Mouse (Mus musculus) brain, embryonic 14.5 days (tissue): ENCODE measurements around the gene Tspan14. TPM values are rescaled to one million over a fixed set of nuclear protein-coding genes. Genes with fewer than 3 reads are reported as not detected.

Experiments
- DNase-seq: peaks from one replicate; pipeline ENCODE4 v3.0.0-alpha.2; 2011; ENCODE audit warnings: low read depth
- CTCF ChIP-seq: fragments of 200-500 bp; IDR thresholded peaks from 2 replicates; pipeline ENCODE4 v1.5.1; 2012; ENCODE audit warnings: inconsistent platforms, mild to moderate bottlenecking, moderate library complexity, borderline replicate concordance; ENCODE audit not compliant: insufficient read depth, insufficient read length; ENCODE audit errors: extremely low read depth
- POLR2A ChIP-seq: fragments of 200-500 bp; IDR thresholded peaks from 2 replicates; pipeline ENCODE4 v1.6.1; 2012; ENCODE audit warnings: mild to moderate bottlenecking, inconsistent platforms, borderline replicate concordance; ENCODE audit not compliant: poor library complexity, insufficient read depth, insufficient read length, severe bottlenecking; ENCODE audit errors: extremely low read depth
- polyA plus RNA-seq: library from polyadenylated mRNA; depleted of rRNA; stranded (reverse); fragments of >200 nt; gene quantifications from 2 replicates; pipeline ENCODE4 v1.2.3, GENCODE M21; 2012

Tspan14 gene
- polyA plus RNA-seq, 1 experiment: 87.7 TPM

- TF ChIP-seq CTCF: no peak
- TF ChIP-seq POLR2A: no peak
- DNase-seq: no peak
Measured at GRCm38 (mm10) chr14:40948522-40948921, 18.1 kb downstream of the Tspan14 start.

DNA sequence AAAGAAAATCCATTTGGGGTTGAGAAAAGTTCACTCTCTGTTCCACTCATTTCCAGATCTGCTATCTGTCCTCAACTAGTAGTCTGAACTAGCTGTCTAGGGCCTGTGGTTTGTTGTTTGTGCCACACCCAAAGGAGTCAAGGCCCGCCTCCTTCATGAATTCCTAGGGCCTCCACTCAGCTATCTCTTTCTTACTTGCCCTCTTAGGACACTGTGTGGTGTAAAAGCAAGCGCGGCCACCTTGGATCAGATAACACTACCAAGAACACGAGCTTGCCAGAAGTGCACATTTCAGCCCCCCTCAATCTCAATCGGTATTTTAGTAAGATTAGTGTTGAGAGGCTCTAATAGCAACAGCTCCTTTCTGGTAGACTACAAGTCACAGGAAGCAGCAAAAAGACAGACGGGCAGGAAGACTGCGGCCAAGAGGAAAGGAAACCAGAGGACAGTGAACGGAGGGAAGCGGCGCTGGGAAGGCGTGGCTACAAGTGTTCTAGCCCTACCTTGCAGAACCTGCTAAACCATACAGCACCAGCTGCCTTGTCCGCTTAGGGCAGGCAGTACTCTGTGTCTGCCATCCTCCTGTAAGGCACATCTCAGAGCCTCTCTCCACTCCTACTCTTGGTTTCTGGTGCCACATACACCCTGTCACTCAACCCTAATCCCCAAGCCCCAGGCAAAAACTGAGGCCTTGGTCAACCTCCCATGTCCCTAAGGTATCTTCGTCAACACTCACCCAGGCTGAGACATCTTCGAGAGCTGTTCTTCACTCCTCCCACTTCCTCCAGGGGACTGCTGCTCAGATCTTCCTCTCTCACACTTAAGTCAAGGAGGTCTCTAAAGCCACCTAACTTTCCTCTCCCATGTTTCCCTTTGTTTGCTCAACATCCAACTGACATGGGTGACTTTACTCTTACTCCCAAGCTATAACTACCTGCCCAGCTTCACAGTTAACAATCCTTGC, 18.9 kb downstream of the Tspan14 start:
- no peak for TF ChIP-seq CTCF
- no peak for TF ChIP-seq POLR2A
- no peak for DNase-seq

DNA sequence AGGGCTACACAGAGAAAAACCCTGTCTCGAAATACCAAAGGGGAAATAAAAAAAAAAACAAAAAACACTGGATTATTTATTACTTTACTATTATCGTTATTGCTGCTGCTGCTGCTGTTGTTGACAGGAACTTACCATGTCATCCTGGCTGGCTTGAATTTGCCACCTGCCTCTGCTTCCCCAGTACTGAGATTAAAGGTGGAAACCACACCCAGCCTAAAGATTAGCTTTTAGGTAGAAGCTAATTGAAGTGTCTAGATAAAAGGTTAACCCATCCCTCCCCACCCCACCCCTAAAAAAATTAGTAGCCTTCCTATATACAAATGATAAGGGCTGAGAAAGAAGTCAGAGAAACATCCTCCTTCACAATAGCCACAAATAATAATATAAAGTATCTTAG, 22.8 kb downstream of the Tspan14 start:
- DNase-seq: no peak
- TF ChIP-seq POLR2A: no peak
- TF ChIP-seq CTCF: no peak

DNA sequence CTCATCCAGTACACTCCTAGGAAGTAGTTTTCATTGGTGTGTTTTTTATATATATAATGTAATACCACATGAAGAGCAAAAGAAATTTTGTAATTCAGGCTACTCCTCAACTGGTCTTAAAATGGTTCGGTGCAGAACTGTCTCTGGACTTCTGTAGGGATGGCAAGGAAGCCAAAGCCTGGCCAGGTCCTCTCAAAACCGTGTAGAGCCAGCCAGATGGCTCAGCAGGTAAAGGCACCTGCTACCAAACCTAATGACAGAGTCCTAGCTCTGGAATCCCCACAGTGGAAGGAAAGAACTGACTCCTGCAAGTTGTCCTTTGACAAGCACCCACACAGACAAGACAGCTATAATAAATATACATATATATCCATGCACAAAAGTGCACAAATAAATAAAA, 24.2 kb downstream of the Tspan14 start:
- no peak for DNase-seq
- TF ChIP-seq POLR2A: no peak
- TF ChIP-seq CTCF: no peak

- peak; percentile 72 for DNase-seq
Measured at GRCm38 (mm10) chr14:40938380-40938987, 28.1 kb downstream of the Tspan14 start.

GRCm38 (mm10) chr14:40937052-40937451, 29.6 kb downstream of the Tspan14 start:
- DNase-seq: no peak
- TF ChIP-seq CTCF (no peak), POLR2A (no peak)

More at GRCm38 (mm10) chr14:40938380-40938987, 28.1 kb downstream of the Tspan14 start:
- TF ChIP-seq CTCF (no peak), POLR2A (no peak)

- TF ChIP-seq POLR2A: no peak
- TF ChIP-seq CTCF: no peak
- DNase-seq: no peak
Measured at GRCm38 (mm10) chr14:40935481-40935880, 31.1 kb downstream of the Tspan14 start.

- DNase-seq: no peak
- TF ChIP-seq CTCF (no peak), POLR2A (no peak)
Measured at GRCm38 (mm10) chr14:40935054-40935453, 31.6 kb downstream of the Tspan14 start.

- no peak for TF ChIP-seq CTCF
- TF ChIP-seq POLR2A: no peak
- no peak for DNase-seq
Measured at GRCm38 (mm10) chr14:40933328-40933727, 33.3 kb downstream of the Tspan14 start.

GRCm38 (mm10) chr14:40932225-40932624, 34.4 kb downstream of the Tspan14 start:
- DNase-seq: no peak
- no peak for TF ChIP-seq POLR2A

DNA sequence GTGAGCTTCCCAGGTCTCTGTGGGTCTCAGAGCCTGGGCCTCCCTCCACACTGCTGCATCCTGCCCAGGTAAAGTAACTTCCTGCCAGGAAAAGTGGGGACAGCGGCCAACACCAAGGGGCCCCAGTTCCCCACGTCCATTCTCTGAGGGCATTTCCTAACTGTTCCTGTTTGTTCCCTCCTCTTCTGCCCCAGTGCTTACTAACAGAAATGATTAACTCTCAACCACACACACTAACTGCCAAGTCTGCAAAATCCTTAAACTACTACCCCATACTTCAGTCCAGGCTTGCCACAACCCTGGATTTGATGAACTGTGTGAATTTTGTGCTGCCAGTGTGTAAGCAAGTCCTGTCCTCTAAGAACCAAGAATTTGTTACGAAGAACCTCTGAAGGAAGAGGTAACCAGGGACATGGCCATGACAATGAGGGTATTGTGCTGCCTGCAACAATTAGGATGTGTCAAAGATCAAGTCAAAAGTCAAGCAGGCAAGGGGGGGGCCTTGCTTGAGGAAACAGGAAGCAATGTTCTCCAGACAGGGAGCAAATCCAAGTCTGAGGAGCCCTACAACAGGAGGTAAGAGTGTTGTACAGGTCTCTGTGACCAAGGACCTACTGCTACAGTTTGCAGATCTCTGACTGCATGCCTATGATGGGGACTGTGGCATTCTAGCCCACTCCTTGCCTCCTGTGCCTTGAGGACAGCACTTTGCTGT, 35.3 kb downstream of the Tspan14 start:
- TF ChIP-seq CTCF (no peak), POLR2A (no peak)
- DNase-seq: peak; percentile 37

DNA sequence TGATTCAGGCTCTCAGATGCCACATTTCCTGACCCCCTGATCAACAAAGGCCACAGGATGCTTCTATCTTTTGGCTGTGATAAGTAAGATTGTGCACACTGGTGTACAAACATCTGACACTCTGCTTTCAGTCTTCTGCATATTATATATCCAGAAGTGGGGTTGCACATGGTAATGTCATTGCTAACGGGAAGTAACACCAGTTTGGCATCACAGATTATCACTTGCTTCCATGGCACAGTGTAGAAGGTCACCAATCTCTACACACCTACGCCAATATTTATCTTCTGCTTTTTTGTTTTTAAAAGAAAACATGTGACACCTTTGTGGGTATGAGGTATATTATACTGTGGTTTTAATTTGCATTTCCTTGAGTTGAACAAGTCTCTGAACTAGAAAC, 36.7 kb downstream of the Tspan14 start:
- TF ChIP-seq POLR2A: no peak
- TF ChIP-seq CTCF: no peak
- DNase-seq: no peak
